Mouse (Mus musculus) hindbrain, embryonic 12.5 days (tissue): ENCODE measurements around the gene Gemin4. TPM values are rescaled to one million over a fixed set of nuclear protein-coding genes. Genes with fewer than 3 reads are reported as not detected.

Experiments
- ATAC-seq: fragments of 200-750 bp; cut with Nextera tagmentation; 2 replicates; pipeline ENCODE4 v1.8.0; 2017; ENCODE audit warnings: moderate TSS enrichment; ENCODE audit not compliant: low FRiP score
- H3K27ac ChIP-seq: fragments of 300-500 bp; sonication (generic); 2 replicates; pipeline ENCODE4 v1.5.1; 2016; ENCODE audit warnings: mild to moderate bottlenecking
- H3K27me3 ChIP-seq: fragments of 300-500 bp; sonication (generic); 2 replicates; pipeline ENCODE4 v1.6.1; 2016; ENCODE audit warnings: mild to moderate bottlenecking
- H3K36me3 ChIP-seq: fragments of 300-500 bp; sonication (generic); 2 replicates; pipeline ENCODE4 v1.6.1; 2016; ENCODE audit warnings: mild to moderate bottlenecking
- H3K4me1 ChIP-seq: fragments of 300-500 bp; sonication (generic); 2 replicates; pipeline ENCODE4 v1.6.1; 2016
- H3K4me2 ChIP-seq: fragments of 300-500 bp; sonication (generic); replicated peaks from 2 replicates; pipeline ENCODE4 v1.6.1; 2016; ENCODE audit warnings: mild to moderate bottlenecking
- H3K4me3 ChIP-seq: fragments of 300-500 bp; sonication (generic); 2 replicates; pipeline ENCODE4 v1.5.1; 2016; ENCODE audit warnings: mild to moderate bottlenecking
- H3K9ac ChIP-seq: fragments of 300-500 bp; sonication (generic); 2 replicates; pipeline ENCODE4 v1.6.1; 2016; ENCODE audit warnings: mild to moderate bottlenecking, moderate library complexity
- H3K9me3 ChIP-seq: fragments of 300-500 bp; sonication (generic); replicated peaks from 2 replicates; pipeline ENCODE4 v1.6.1; 2016; ENCODE audit warnings: mild to moderate bottlenecking
- WGBS: fragments of 180-500 bp; shearing (Covaris S2); methylation state at CpG from one replicate; pipeline ENCODE4 v1.1.7; 2016; 5-methylcytosine and 5-hydroxymethylcytosine counted together
- polyA plus RNA-seq: library from polyadenylated mRNA; unstranded; fragments of >200 nt; fragmentation: Nextera tagmentation; extraction: Ambion mirVana; gene quantifications from 2 replicates; pipeline ENCODE4 v1.2.1, GENCODE M21; 2016

Gene Gemin4
- 27.5 and 28.7 TPM in 2 replicates for polyA plus RNA-seq

DNA sequence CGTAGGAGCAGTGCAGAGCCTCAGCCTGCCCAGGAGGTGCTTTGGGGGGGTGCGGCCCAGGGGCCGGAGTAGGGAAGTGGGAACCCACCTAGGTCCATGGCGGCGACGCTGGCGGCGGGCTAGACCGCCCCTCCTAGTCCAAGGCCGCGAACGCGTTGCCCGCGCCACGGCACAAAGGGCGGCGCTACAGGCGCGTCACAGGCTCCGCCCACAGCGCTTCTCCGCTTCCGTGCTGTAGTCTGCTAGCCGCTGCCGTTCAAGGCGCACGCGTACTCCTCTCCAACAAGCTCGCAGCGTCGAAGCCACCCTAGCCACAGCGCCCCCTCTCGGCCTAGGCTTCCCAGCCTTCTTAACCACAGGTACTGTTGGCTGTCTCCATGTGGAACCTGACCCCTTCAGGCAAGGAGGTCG, at the start of gene Gemin4, which contains the start of gene Dbil5:
Gene Gemin4 (minus strand): TSS at position 275 of the 411 bp plus-strand sequence.
Gene Dbil5 (plus strand): TSS at position 219 of the 411 bp plus-strand sequence.
- Histone ChIP-seq H3K9me3 (no peaks in the 10 kb centered on the region), H3K4me2 (peak within 1 kb of the TSS; percentile 58), H3K9ac (peak within 1 kb of the TSS; percentile 84), H3K27me3 (no peaks in the 10 kb centered on the region), H3K36me3 (peaks cover 39% of the 10 kb centered on the region), H3K4me3 (peak within 1 kb of the TSS; percentile 73), H3K4me1 (peaks cover 8% of the 10 kb centered on the region; the same call in 1 of the 2 replicates), H3K27ac (peak within 1 kb of the TSS; percentile 89)
- peak; percentile 97 for ATAC-seq
- WGBS: under 1% methylated on average over 33 of the region's 35 CpGs

DNA sequence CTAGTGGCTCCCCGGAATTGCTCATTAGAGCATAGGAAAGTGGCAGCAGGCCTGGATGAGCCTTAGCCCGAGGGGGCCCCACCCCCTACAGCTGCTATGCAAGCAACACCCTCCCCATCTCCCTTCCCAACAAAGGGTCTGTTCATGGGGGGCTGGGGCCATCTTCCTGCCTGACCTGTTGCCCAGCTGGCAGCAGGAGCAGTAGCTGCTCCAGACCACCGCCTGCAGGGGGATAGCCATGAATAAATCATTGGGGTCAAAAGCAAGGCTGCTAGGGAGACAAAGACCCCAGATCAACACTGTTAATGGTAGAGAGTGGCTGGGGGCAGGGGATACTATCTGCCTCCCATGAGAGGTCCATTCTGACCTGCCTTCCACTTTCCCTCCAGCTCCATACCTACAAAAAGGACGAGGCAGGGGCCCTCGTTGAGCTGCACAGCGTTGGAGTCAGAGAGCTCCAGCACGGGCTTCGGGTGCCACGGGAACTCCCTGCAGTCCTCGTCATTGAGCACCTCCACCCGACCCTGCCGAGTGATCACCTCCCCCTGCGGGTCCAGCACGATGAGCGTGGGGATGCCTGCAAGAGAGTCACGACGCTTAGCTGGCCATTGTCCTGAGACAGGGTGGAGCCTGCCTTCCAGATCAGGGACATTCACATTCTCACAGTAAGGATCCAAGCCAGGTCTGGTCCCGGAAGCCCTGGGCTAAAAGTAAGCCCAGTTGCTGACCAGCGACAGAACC, 45.3 kb upstream of the Gemin4 start:
- peak; percentile 62 for ATAC-seq
- 4% methylated on average over 19 of the region's 19 CpGs for WGBS
- H3K9me3 ChIP-seq: no peaks in the 10 kb centered on the region
- H3K9ac ChIP-seq: peak overlapping the region; percentile 20; the same call in 1 of the 2 replicates
- peaks cover 64% of the 10 kb centered on the region for H3K4me1 ChIP-seq
- H3K27ac ChIP-seq: peak overlapping the region; percentile 76
- H3K4me3 ChIP-seq: no peak overlapping the region; the same call in 1 of the 2 replicates
- H3K4me2 ChIP-seq: peak overlapping the region; percentile 27
- H3K27me3 ChIP-seq: no peaks in the 10 kb centered on the region
- 0 out of 2 replicates have a peak, but pooled peaks cover 7% of the 10 kb centered on the region for H3K36me3 ChIP-seq

DNA sequence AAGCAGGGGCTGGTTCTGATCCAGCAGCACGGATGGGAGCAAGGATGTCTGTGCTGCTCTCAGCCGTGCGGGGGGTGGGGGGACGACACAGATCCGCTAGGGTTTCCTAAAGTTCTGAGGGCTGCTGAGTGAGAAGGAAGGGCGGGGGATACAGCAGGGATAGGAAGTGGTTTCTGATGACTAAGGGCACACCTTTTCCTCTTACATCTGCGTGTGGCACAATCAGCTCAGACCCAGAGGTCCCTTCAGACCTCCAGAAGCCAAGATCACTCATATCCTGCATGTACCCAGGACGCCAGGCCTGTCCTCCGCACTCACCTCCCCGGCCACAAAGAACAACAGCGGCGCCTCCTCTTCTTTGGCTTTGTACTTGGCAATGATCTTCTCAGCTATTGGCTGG, 43.8 kb upstream of the Gemin4 start:
- Histone ChIP-seq H3K4me1 (peaks cover 50% of the 10 kb centered on the region), H3K36me3 (0 out of 2 replicates have a peak, but pooled peaks cover 7% of the 10 kb centered on the region), H3K27me3 (no peaks in the 10 kb centered on the region), H3K4me2 (no peak overlapping the region), H3K9ac (no peak overlapping the region), H3K9me3 (no peaks in the 10 kb centered on the region), H3K4me3 (no peak overlapping the region), H3K27ac (no peak overlapping the region)
- 72% methylated on average over 12 of the region's 12 CpGs for WGBS
- ATAC-seq: no peak

- peak overlapping the region; percentile 41; the same call in 1 of the 2 replicates for H3K27ac ChIP-seq
- no peaks in the 10 kb centered on the region for H3K9me3 ChIP-seq
- no peak overlapping the region for H3K4me2 ChIP-seq
- 52% methylated on average over 10 of the region's 10 CpGs for WGBS
- H3K4me1 ChIP-seq: peaks cover 52% of the 10 kb centered on the region
- H3K4me3 ChIP-seq: no peak overlapping the region
- 0 out of 2 replicates have a peak, but pooled peaks cover 7% of the 10 kb centered on the region for H3K36me3 ChIP-seq
- no peaks in the 10 kb centered on the region for H3K27me3 ChIP-seq
- peak overlapping the region; percentile 13; the same call in 1 of the 2 replicates for H3K9ac ChIP-seq
- ATAC-seq: no peak
These were observed 43.0 kb upstream of the Gemin4 start for GRCm38 (mm10) chr11:76260208-76261050.

DNA sequence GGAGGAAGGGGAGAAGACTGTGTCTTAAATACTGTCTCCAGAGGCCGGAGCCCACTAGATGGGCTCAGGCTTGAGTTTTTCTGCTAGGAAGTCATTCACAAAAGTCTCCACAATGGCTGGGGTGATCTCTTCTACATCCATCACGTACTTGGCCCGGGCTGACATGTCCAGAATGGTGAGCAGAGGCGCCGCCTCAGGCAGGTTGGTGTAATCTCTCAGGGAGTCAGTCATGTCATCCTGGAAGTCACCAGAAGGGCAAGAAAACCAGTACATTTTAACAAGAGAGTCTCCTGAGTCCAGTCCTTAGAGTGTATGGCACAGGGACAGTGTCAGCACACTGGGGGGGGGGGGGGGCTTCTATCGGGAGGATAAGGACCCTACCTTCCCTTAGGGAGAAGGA, 41.0 kb upstream of the Gemin4 start:
- Histone ChIP-seq H3K4me3 (no peak overlapping the region), H3K27me3 (no peaks in the 10 kb centered on the region), H3K9me3 (no peaks in the 10 kb centered on the region), H3K27ac (no peak overlapping the region), H3K4me1 (peaks cover 56% of the 10 kb centered on the region), H3K9ac (no peak overlapping the region), H3K36me3 (0 out of 2 replicates have a peak, but pooled peaks cover 7% of the 10 kb centered on the region), H3K4me2 (no peak overlapping the region)
- ATAC-seq: no peak
- WGBS: 65% methylated on average over 6 of the region's 6 CpGs

DNA sequence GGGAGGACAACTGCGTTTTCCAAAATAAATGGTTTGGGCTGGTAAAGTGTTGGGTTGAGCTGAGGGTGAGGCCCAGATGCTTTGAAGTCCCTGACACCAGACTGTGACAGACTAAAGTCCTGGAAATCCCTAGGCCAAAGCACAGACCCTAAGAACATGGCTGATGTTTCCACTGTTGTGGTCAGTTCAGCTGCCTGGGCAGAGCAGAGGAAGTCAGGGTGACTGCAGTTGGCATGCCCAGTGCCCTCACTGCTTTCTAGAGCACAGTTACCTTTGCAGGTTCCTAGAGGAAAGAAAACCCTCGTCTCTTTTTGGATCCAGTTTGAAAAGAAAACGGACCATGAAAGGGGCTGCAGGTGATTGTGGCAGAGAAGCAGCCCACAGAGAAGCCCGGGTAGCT, 39.9 kb upstream of the Gemin4 start:
- peaks cover 48% of the 10 kb centered on the region for H3K4me1 ChIP-seq

GRCm38 (mm10) chr11:76256129-76256528, 38.7 kb upstream of the Gemin4 start:
- no peak overlapping the region for H3K9ac ChIP-seq

More for the DNA sequence above, 39.9 kb upstream of the Gemin4 start:
- Histone ChIP-seq H3K36me3 (0 out of 2 replicates have a peak, but pooled peaks cover 7% of the 10 kb centered on the region), H3K27ac (no peak overlapping the region), H3K9ac (no peak overlapping the region), H3K9me3 (no peaks in the 10 kb centered on the region), H3K27me3 (no peaks in the 10 kb centered on the region), H3K4me2 (no peak overlapping the region), H3K4me3 (no peak overlapping the region)
- no peak for ATAC-seq
- 76% methylated on average over 4 of the region's 4 CpGs for WGBS

DNA sequence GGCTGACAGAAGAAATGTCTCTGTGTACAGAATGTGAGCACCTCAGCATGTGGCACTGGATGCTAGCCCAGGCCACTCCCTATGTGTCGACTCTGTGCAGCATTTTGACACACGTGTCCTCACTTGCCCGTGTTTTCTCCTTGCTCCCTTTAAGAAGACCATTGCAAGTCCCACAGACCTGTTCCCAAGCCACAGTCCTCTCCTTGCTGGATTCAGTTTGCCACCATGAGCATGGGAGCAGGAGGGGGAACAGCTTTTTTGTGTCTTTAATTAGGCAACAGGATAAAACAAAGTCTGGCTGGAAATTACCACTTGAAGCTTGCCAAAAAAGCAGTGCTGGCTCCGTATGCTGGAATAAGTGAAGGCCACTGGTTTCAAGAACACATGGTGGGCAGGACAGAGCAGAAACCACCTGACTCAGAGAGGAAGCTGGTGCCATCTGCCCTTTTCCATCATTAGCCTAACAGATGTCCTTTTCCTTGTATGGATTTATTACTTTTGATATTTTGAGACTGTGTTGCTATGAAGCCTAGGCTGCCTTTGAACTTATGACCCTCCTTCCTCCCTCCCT, 38.1 kb upstream of the Gemin4 start:
- H3K36me3 ChIP-seq: peaks cover 15% of the 10 kb centered on the region; the same call in 1 of the 2 replicates
- 65% methylated on average over 4 of the region's 4 CpGs for WGBS
- H3K4me1 ChIP-seq: peaks cover 29% of the 10 kb centered on the region
- 0 out of 2 replicates have a peak overlapping the region, but pooled peaks have one; percentile 13 for H3K9ac ChIP-seq
- no peak overlapping the region for H3K4me2 ChIP-seq
- no peak overlapping the region for H3K27ac ChIP-seq
- ATAC-seq: no peak
- no peak overlapping the region for H3K4me3 ChIP-seq
- no peaks in the 10 kb centered on the region for H3K9me3 ChIP-seq
- H3K27me3 ChIP-seq: no peaks in the 10 kb centered on the region

More at GRCm38 (mm10) chr11:76256129-76256528, 38.7 kb upstream of the Gemin4 start:
- no peak for ATAC-seq
- Histone ChIP-seq H3K4me1 (peaks cover 35% of the 10 kb centered on the region), H3K4me3 (no peak overlapping the region), H3K4me2 (no peak overlapping the region), H3K27ac (peak overlapping the region; percentile 52; the same call in 1 of the 2 replicates), H3K9me3 (no peaks in the 10 kb centered on the region), H3K36me3 (0 out of 2 replicates have a peak, but pooled peaks cover 9% of the 10 kb centered on the region), H3K27me3 (no peaks in the 10 kb centered on the region)
- WGBS: 45% methylated on average over 5 of the region's 5 CpGs

DNA sequence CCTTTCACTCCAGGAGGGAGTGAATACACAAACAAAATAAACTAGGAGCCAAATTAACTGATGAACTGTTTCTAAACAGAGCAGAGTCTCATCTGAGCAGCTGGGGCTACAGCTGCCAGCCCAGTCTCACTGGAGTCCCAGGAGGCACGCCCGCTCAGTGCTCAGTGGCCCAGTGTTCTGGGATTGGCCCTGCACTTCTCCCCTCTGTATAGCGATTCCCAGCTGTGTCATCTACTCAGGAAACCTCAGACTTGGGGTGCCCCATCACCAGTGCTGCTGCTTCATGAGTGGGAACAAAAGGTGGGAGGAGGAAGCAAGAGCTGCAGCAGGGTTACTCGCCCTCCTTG, 36.4 kb upstream of the Gemin4 start:
- Histone ChIP-seq H3K36me3 (peaks cover 31% of the 10 kb centered on the region), H3K4me3 (no peak overlapping the region), H3K27ac (peak overlapping the region; percentile 45), H3K27me3 (no peaks in the 10 kb centered on the region), H3K4me2 (no peak overlapping the region), H3K9ac (peak overlapping the region; percentile 10; the same call in 1 of the 2 replicates), H3K4me1 (peaks cover 21% of the 10 kb centered on the region), H3K9me3 (no peaks in the 10 kb centered on the region)
- 77% methylated on average over 4 of the region's 4 CpGs for WGBS
- 0 out of 2 replicates have a peak, but pooled peaks have one; percentile 33 for ATAC-seq

GRCm38 (mm10) chr11:76253145-76253917, 35.9 kb upstream of the Gemin4 start:
- H3K9ac ChIP-seq: no peak overlapping the region
- peaks cover 21% of the 10 kb centered on the region for H3K4me1 ChIP-seq
- H3K4me3 ChIP-seq: no peak overlapping the region
- peak overlapping the region; percentile 45; the same call in 1 of the 2 replicates for H3K27ac ChIP-seq
- peak; percentile 70; the same call in 1 of the 2 replicates for ATAC-seq
- H3K4me2 ChIP-seq: no peak overlapping the region
- H3K36me3 ChIP-seq: peaks cover 34% of the 10 kb centered on the region
- no peaks in the 10 kb centered on the region for H3K27me3 ChIP-seq
- WGBS: 52% methylated on average over 5 of the region's 5 CpGs
- no peaks in the 10 kb centered on the region for H3K9me3 ChIP-seq

DNA sequence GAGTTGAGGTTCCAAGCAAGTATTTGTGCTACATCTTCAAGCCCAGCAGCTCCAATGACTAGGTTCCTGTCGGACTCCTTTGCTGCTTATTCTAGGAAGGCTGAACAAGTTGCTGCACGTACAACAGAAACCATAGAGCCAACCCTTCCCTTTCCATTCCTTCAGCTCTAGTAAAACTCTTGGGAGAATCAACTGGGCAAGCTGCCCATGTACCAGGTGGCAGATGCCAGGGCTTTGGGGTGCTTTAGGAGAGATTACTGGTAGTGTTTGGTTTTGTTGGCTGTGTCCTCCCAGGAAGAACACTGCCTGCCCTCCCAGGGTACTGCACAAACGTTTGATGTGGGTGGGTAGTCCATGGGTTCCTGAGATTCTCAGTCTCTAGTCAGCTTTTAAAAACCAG, 34.6 kb upstream of the Gemin4 start:
- Histone ChIP-seq H3K27ac (no peak overlapping the region), H3K9ac (no peak overlapping the region)

More for the DNA sequence above, 34.6 kb upstream of the Gemin4 start:
- Histone ChIP-seq H3K27me3 (no peaks in the 10 kb centered on the region), H3K4me3 (no peak overlapping the region), H3K4me2 (no peak overlapping the region), H3K4me1 (peaks cover 21% of the 10 kb centered on the region; the same call in 1 of the 2 replicates), H3K9me3 (no peaks in the 10 kb centered on the region), H3K36me3 (peaks cover 32% of the 10 kb centered on the region)
- WGBS: 62% methylated on average over 3 of the region's 3 CpGs
- no peak for ATAC-seq
